In the genomic region with DNA sequence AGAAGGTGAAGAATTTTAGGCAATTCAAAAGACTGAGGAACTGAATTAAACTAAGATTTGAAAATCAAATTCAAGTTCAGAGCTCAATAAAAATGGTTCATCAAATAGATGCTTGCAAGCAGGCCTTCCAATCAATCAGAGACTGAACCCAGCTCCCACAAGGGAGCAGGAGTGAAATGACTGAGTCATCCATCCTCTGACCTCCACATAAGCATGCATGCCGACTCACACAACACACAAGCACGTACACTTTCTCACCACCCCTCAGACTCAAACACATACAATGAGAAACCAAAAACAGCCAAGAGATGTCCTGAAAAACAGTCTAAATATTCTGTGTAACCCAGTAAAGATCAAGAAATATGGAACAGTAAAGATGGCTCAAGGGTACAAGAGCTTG, we compare ENCODE assay signal across 29 mouse cellular contexts. TPM values are rescaled to one million over a fixed set of nuclear protein-coding genes. Genes with fewer than 3 reads are reported as not detected.
DNase-seq lines count a peak whose midpoint lies in the region; ATAC-seq lines count a peak whose summit lies in the region.
"Had no signal": no experiment of that assay in that cellular context is flagged by ENCODE, and none has a peak within 500 bp of the region (broad histone marks: within the 10 kb centered on the region; RNA-seq: fewer than 3 reads in every experiment).

No protein-coding gene starts in this region.

- DNase-seq in adrenal gland, adult 2 months, result peak; percentile 11
- no peak for DNase-seq in adrenal gland, postnatal 14 days
- DNase-seq in heart, postnatal 10 days, result no peak
- peak; percentile 5 for DNase-seq in brain, adult 2 months (ENCODE audit: low read depth, low spot score)
- no peak for DNase-seq in thymus, postnatal 0 days (ENCODE audit: low spot score)
- no peak for DNase-seq in frontal cortex, postnatal 10 days (ENCODE audit: low spot score in 2 of 2)
- DNase-seq in left cerebral cortex, adult 8-10 months (ENCODE audit: low spot score in 2 of 2), result no peak
- DNase-seq: cerebellum, adult 11-12 months; cerebellum, adult 8-10 months; cerebellum, postnatal 10 days; cerebellum, postnatal 36 days; embryo, embryonic 11 days; gastrocnemius, adult 2 months; gastrocnemius, postnatal 14 days; heart, adult 2 months; heart, postnatal 4 days; kidney, adult 18-20 months had no signal

- no peak overlapping the region for H3K4me3 ChIP-seq in heart, embryonic 12.5 days
- H3K4me3 ChIP-seq: embryonic facial prominence, embryonic 10.5 days; embryonic facial prominence, embryonic 13.5 days; forebrain, embryonic 10.5 days; forebrain, embryonic 13.5 days; gastrocnemius, adult 2 months; heart, adult 2 months; heart, embryonic 10.5 days had no signal

- no peaks in the 10 kb centered on the region; the same call in 1 of the 2 replicates for H3K4me1 ChIP-seq in heart, embryonic 12.5 days (replicated peaks)
- H3K4me1 ChIP-seq: embryonic facial prominence, embryonic 10.5 days; embryonic facial prominence, embryonic 13.5 days; forebrain, embryonic 13.5 days; heart, embryonic 10.5 days had no signal

- no peaks in the 10 kb centered on the region for H3K9me3 ChIP-seq in heart, embryonic 12.5 days (replicated peaks)
- H3K9me3 ChIP-seq: embryonic facial prominence, embryonic 10.5 days; embryonic facial prominence, embryonic 13.5 days; forebrain, embryonic 10.5 days; forebrain, embryonic 13.5 days; heart, embryonic 10.5 days had no signal

- no peaks in the 10 kb centered on the region for H3K36me3 ChIP-seq in heart, embryonic 12.5 days
- H3K36me3 ChIP-seq: embryonic facial prominence, embryonic 13.5 days; heart, embryonic 10.5 days had no signal

- H3K4me2 ChIP-seq in heart, embryonic 12.5 days, result no peak overlapping the region
- H3K4me2 ChIP-seq: embryonic facial prominence, embryonic 13.5 days; forebrain, embryonic 13.5 days; hindbrain, embryonic 14.5 days had no signal

- 0 out of 2 replicates have a peak overlapping the region, but pooled peaks have one; percentile 18 for H3K9ac ChIP-seq in heart, embryonic 12.5 days
- H3K9ac ChIP-seq: embryonic facial prominence, embryonic 13.5 days; forebrain, embryonic 13.5 days; hindbrain, embryonic 14.5 days had no signal

- intact Hi-C loops in heart, postnatal 10 days (cut with DNase I), result no loop called here

- H3K27me3 ChIP-seq in heart, embryonic 12.5 days (replicated peaks), result no peaks in the 10 kb centered on the region
- H3K27me3 ChIP-seq: embryonic facial prominence, embryonic 13.5 days; forebrain, embryonic 13.5 days; Patski had no signal

- WGBS in heart, embryonic 12.5 days, result 74% methylated on average over 2 of the region's 2 CpGs

- no peak overlapping the region for H3K27ac ChIP-seq in heart, embryonic 12.5 days (ENCODE audit: poor library complexity, severe bottlenecking)
- H3K27ac ChIP-seq: embryonic facial prominence, embryonic 10.5 days; embryonic facial prominence, embryonic 13.5 days; forebrain, embryonic 10.5 days; forebrain, embryonic 13.5 days; gastrocnemius, adult 2 months; heart, adult 2 months; heart, embryonic 10.5 days; hindbrain, embryonic 14.5 days; hindbrain, postnatal 0 days had no signal

- ATAC-seq in heart, embryonic 12.5 days (ENCODE audit: insufficient number of reproducible peaks, low FRiP score), result no peak
- ATAC-seq: forebrain, embryonic 13.5 days; forebrain, embryonic 16.5 days; hindbrain, postnatal 0 days; inflammation-experienced regulatory T-cells, adult 6 months; intestine, embryonic 16.5 days; Patski had no signal

RNA-seq across cellular contexts. Expression of gene Tnpo3, which starts 14.0 kb away (rescaled TPM):
- total RNA-seq in adrenal gland, adult 2 months (2021), result 10 to 100 TPM; 46.3 to 62.8 TPM
- polyA plus RNA-seq in adrenal gland, adult 2 months (2012; rRNA removed), result 58.6 and 66.8 TPM in 2 replicates
- 52.8 and 57.2 TPM in 2 replicates for total RNA-seq in adrenal gland, postnatal 14 days (2021)
- 71.6 and 73.4 TPM in 2 replicates for polyA plus RNA-seq in heart, embryonic 12.5 days (2016; fragmentation: Nextera tagmentation; extraction: Ambion mirVana)
- total RNA-seq in heart, postnatal 10 days (2021), result 10 to 100 TPM; 42.5 to 48.5 TPM
- polyA plus RNA-seq in thymus, postnatal 0 days (2015; fragmentation: Nextera tagmentation; extraction: Ambion mirVana), result 68.8 TPM in 2 replicates
- 10 to 100 TPM; 64.5 to 75.1 (median 70.3) TPM for total RNA-seq in left cerebral cortex, adult 8-10 months (2022)

Comparison
In these comparisons a context has a peak if more than half of its experiments do, and no peak if none do; other contexts are left out.
1. DNase-seq: peak in adrenal gland, adult 2 months (single experiment) and brain, adult 2 months (single experiment); none in adrenal gland, postnatal 14 days (single experiment), heart, postnatal 10 days (0 of 2), thymus, postnatal 0 days (single experiment), frontal cortex, postnatal 10 days (0 of 2) and left cerebral cortex, adult 8-10 months (0 of 2).